Mouse (Mus musculus): ENCODE results near the gene Atp2b4. TPM values are rescaled to one million over a fixed set of nuclear protein-coding genes. Genes with fewer than 3 reads are reported as not detected.
A peak's percentile ranks its signal among the peaks of the same experiment; 100 is the strongest.

Gene Atp2b4
- polyA plus RNA-seq, 1 experiment from 2014 or later: 14.9 TPM

DNA sequence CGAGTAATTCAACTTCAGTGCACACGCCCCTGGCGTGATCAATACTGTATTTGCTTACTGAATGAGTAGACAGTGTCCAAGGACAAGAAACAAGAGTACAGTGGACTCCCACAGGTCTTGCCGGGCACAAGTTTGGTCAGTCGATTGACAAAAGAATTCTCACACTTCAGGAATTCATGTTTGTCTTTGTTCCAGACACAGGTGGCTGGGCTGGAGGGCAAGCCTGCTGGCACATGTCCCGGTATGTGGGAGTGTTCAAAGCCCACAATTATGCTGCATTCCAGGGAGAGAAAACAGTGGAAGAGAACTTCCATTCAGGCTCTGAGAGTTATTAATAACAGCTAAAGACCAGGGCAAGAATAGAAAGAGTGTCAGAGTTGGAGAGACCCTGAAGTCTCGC, 104.9 kb downstream of the Atp2b4 start:
- Histone ChIP-seq H3K4me1 (ENCODE audit: control insufficient read depth, insufficient read depth, low read length) (peaks cover 30% of the 10 kb centered on the region), H3K9ac (ENCODE audit: low read depth, low read length) (no peak overlapping the region), H3K4me3 (ENCODE audit: low read length) (no peak overlapping the region), H3K27me3 (replicated peaks; ENCODE audit: control insufficient read depth, insufficient read depth, low read length) (no peaks in the 10 kb centered on the region), H3K9me3 (ENCODE audit: control insufficient read depth, low read length) (no peaks in the 10 kb centered on the region), H3K27ac (ENCODE audit: low read length) (peak overlapping the region; percentile 13; the same call in 1 of the 2 replicates), H3K4me2 (ENCODE audit: low read depth, low read length) (no peak overlapping the region), H3K36me3 (ENCODE audit: control insufficient read depth, insufficient read depth, low read length) (no peaks in the 10 kb centered on the region)
- WGBS: 26% methylated on average over 7 of the region's 7 CpGs
- ATAC-seq: peak; percentile 58

DNA sequence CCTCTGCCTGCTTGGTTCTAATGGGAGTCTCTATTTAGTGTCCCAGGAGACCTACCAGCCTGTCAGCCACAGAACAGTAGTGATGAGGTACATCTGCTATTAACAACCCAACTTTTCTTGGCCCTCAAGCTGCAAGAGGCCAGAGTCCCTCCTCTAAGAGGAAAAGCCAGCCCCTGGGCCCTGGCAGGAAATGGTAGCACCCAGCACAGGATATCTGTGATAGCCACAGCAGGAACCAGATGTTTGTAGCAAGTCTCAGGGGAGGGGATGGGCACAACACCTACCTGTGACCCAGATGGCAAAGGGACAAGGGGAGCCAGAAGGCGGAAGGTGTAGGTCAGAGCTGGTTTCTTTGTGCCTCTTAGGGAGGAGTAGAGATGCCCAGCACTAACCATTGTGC, 106.0 kb downstream of the Atp2b4 start:
- peaks cover 31% of the 10 kb centered on the region for H3K4me1 ChIP-seq (ENCODE audit: control insufficient read depth, insufficient read depth, low read length)
- H3K27ac ChIP-seq (ENCODE audit: low read length): peak overlapping the region; percentile 69
- peak; percentile 27 for ATAC-seq
- H3K9ac ChIP-seq (ENCODE audit: low read depth, low read length): no peak overlapping the region
- no peaks in the 10 kb centered on the region for H3K36me3 ChIP-seq (ENCODE audit: control insufficient read depth, insufficient read depth, low read length)
- no peak overlapping the region for H3K4me3 ChIP-seq (ENCODE audit: low read length)
- no peak overlapping the region for H3K4me2 ChIP-seq (ENCODE audit: low read depth, low read length)
- H3K27me3 ChIP-seq (replicated peaks; ENCODE audit: control insufficient read depth, insufficient read depth, low read length): no peaks in the 10 kb centered on the region
- 96% methylated on average over 1 of the region's 1 CpGs for WGBS
- no peaks in the 10 kb centered on the region for H3K9me3 ChIP-seq (ENCODE audit: control insufficient read depth, low read length)

DNA sequence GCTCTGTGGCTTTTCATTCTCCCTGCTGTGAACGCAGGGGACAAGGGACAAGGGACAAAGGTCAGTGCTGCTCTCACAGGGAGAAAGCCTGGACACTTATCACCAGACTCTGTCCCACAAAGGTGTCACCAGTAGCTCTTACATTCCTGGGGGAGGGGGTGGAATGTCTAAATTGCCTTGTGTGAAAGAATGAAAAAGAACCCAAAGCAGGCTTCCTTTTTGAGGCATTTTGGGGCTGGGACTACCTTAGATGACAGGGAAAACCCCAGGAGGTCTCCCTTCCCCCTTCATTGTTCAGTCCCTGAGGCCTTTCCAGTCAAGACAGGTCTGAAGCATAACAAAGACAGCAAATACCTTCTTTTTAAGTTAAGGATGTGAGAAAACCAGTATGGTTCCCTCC, 106.5 kb downstream of the Atp2b4 start:
- no peaks in the 10 kb centered on the region for H3K9me3 ChIP-seq (ENCODE audit: control insufficient read depth, low read length)
- peak; percentile 90 for ATAC-seq
- 12% methylated on average over 1 of the region's 1 CpGs for WGBS

DNA sequence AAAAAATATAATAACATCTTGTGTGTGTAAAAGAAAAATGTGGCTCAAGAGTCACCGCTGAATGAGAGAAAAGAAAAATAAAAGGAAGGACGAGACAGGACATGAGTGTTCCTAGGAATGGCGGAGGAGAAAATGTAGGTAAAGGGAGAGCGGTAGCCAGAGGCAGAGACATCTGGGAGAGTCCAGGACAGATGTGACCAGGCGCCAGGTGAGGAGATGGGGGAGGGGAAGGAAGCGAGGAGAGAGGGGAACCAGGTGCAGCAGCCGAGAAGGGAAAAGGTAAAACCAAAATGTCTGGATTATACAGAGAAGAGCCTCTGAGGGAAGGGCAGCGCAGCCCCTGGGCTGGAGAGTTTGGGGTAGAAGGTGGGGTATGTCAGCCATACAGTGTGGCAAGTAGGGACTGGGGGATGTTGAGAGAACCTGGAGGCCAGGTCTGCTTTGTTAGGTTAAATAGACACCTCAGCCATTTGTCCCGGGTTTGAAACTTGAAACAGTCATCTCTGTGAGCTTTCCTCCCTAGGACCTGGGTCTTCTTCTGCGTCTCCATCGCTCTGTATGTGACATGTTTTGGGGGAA, 107.2 kb downstream of the Atp2b4 start:
- Histone ChIP-seq H3K36me3 (ENCODE audit: control insufficient read depth, insufficient read depth, low read length) (no peaks in the 10 kb centered on the region), H3K9me3 (ENCODE audit: control insufficient read depth, low read length) (no peaks in the 10 kb centered on the region), H3K27ac (ENCODE audit: low read length) (peak overlapping the region; percentile 69), H3K4me3 (ENCODE audit: low read length) (no peak overlapping the region), H3K9ac (ENCODE audit: low read depth, low read length) (no peak overlapping the region), H3K4me2 (ENCODE audit: low read depth, low read length) (peak overlapping the region; percentile 6; the same call in 1 of the 2 replicates), H3K4me1 (ENCODE audit: control insufficient read depth, insufficient read depth, low read length) (peaks cover 33% of the 10 kb centered on the region), H3K27me3 (replicated peaks; ENCODE audit: control insufficient read depth, insufficient read depth, low read length) (no peaks in the 10 kb centered on the region)
- no peak for ATAC-seq
- 65% methylated on average over 11 of the region's 11 CpGs for WGBS

More for the DNA sequence above, 106.5 kb downstream of the Atp2b4 start:
- no peak overlapping the region; the same call in 1 of the 2 replicates for H3K4me2 ChIP-seq (ENCODE audit: low read depth, low read length)
- H3K9ac ChIP-seq (ENCODE audit: low read depth, low read length): no peak overlapping the region
- H3K4me1 ChIP-seq (ENCODE audit: control insufficient read depth, insufficient read depth, low read length): peaks cover 33% of the 10 kb centered on the region
- no peaks in the 10 kb centered on the region for H3K36me3 ChIP-seq (ENCODE audit: control insufficient read depth, insufficient read depth, low read length)
- H3K4me3 ChIP-seq (ENCODE audit: low read length): no peak overlapping the region
- H3K27ac ChIP-seq (ENCODE audit: low read length): peak overlapping the region; percentile 69
- no peaks in the 10 kb centered on the region for H3K27me3 ChIP-seq (replicated peaks; ENCODE audit: control insufficient read depth, insufficient read depth, low read length)

DNA sequence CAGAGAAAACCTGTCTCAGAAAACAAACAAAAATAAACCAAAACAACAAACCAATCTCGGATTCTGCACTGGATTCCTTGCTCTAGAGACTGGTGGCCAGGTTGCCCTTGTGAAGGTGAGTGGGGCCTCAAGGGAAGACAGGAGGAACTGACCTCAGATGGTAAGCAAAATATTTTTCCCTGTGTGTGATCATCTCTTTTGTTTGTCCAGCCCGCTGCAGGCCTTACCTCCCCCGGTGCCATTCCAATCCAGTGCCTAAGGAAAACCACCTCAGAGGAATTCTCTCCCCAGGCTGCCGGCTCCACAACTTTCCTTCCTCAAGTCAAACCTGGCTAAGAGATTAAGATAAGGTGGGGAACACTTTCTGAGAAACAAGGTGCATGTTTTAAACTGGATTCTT, 108.6 kb downstream of the Atp2b4 start:
- peaks cover 33% of the 10 kb centered on the region for H3K4me1 ChIP-seq (ENCODE audit: control insufficient read depth, insufficient read depth, low read length)
- no peaks in the 10 kb centered on the region for H3K36me3 ChIP-seq (ENCODE audit: control insufficient read depth, insufficient read depth, low read length)
- H3K4me3 ChIP-seq (ENCODE audit: low read length): no peak overlapping the region
- no peak overlapping the region for H3K27ac ChIP-seq (ENCODE audit: low read length)
- no peaks in the 10 kb centered on the region for H3K27me3 ChIP-seq (replicated peaks; ENCODE audit: control insufficient read depth, insufficient read depth, low read length)
- ATAC-seq: no peak
- H3K9me3 ChIP-seq (ENCODE audit: control insufficient read depth, low read length): no peaks in the 10 kb centered on the region
- WGBS: 38% methylated on average over 4 of the region's 4 CpGs
- H3K9ac ChIP-seq (ENCODE audit: low read depth, low read length): no peak overlapping the region
- H3K4me2 ChIP-seq (ENCODE audit: low read depth, low read length): no peak overlapping the region

DNA sequence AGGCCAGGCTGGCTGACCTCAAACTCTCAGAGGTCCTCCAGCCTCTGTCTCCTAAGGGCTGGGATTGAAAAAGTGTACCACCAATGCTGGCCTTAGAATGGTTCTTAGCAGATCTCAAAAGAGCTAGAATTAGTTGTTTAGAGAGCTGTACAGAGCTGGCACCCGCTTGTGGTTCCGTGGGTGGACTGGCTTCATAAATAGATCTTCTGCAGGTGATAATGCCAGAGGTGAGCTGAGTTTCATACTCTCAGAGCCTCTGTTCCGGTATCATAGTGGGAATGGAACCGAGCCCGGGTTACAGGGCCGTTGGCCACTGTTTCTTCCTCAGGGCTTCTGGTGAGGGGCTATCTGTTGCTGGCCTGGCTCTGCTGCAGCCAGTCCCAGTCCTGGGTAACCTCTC, 109.8 kb downstream of the Atp2b4 start:
- Histone ChIP-seq H3K36me3 (ENCODE audit: control insufficient read depth, insufficient read depth, low read length) (no peaks in the 10 kb centered on the region), H3K4me3 (ENCODE audit: low read length) (no peak overlapping the region), H3K27ac (ENCODE audit: low read length) (no peak overlapping the region), H3K9ac (ENCODE audit: low read depth, low read length) (no peak overlapping the region), H3K4me1 (ENCODE audit: control insufficient read depth, insufficient read depth, low read length) (peaks cover 28% of the 10 kb centered on the region), H3K4me2 (ENCODE audit: low read depth, low read length) (no peak overlapping the region), H3K27me3 (replicated peaks; ENCODE audit: control insufficient read depth, insufficient read depth, low read length) (no peaks in the 10 kb centered on the region), H3K9me3 (ENCODE audit: control insufficient read depth, low read length) (no peaks in the 10 kb centered on the region)
- no peak for ATAC-seq
- WGBS: 90% methylated on average over 6 of the region's 6 CpGs

DNA sequence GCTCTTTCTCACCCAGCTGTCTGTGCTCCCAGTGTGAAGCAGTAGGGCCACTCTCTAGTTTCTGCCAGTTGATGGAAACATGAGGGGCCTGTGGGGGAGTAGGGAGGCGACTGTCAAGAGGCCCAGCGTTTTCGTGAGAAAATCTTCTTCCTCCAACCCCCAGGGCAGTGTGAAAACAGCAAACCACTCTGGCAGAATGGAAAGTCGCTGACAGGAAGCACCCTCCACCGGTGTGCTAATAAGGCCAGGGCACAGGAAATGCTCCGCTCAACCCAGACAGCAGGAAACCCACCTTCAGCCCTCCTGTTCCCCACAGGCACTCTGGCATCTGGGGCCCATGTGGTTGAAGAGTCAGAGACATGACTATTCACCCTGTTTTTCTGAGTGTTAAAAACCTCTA, 110.9 kb downstream of the Atp2b4 start, which contains the start of gene Lax1:
Lax1 (minus strand) TSS at position 212 of the 400 bp plus-strand sequence.
- Histone ChIP-seq H3K4me3 (ENCODE audit: low read length) (no peak within 1 kb of the TSS), H3K4me2 (ENCODE audit: low read depth, low read length) (no peak within 1 kb of the TSS), H3K4me1 (ENCODE audit: control insufficient read depth, insufficient read depth, low read length) (peaks cover 17% of the 10 kb centered on the region), H3K27me3 (replicated peaks; ENCODE audit: control insufficient read depth, insufficient read depth, low read length) (no peaks in the 10 kb centered on the region), H3K36me3 (ENCODE audit: control insufficient read depth, insufficient read depth, low read length) (no peaks in the 10 kb centered on the region), H3K9me3 (ENCODE audit: control insufficient read depth, low read length) (no peaks in the 10 kb centered on the region), H3K27ac (ENCODE audit: low read length) (no peak within 1 kb of the TSS), H3K9ac (ENCODE audit: low read depth, low read length) (no peak within 1 kb of the TSS)
- WGBS: 42% methylated on average over 6 of the region's 6 CpGs
- no peak for ATAC-seq

DNA sequence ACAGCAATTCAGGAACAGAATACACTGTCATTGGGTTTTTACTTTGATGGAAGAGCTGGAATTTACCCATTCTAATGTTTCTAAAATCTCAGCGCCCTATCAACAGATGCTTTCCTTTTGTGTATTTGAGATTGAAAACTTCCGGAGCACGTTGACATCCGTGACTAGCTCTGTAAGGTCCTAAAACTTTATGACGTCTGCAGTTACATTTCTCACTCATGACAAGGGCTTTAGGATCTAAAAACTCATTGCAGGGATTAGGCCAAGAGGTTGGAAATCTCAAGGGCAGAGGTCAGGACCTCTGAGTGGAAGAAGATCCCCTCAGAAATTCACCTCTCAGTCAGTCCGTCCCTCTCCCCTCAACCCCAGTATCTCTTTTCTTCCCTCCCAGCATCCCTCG, 112.5 kb downstream of the Atp2b4 start:
- Histone ChIP-seq H3K9ac (ENCODE audit: low read depth, low read length) (no peak overlapping the region), H3K4me3 (ENCODE audit: low read length) (no peak overlapping the region), H3K9me3 (ENCODE audit: control insufficient read depth, low read length) (no peaks in the 10 kb centered on the region), H3K27ac (ENCODE audit: low read length) (no peak overlapping the region), H3K4me1 (ENCODE audit: control insufficient read depth, insufficient read depth, low read length) (peaks cover 3% of the 10 kb centered on the region; the same call in 1 of the 2 replicates), H3K36me3 (ENCODE audit: control insufficient read depth, insufficient read depth, low read length) (no peaks in the 10 kb centered on the region), H3K4me2 (ENCODE audit: low read depth, low read length) (no peak overlapping the region), H3K27me3 (replicated peaks; ENCODE audit: control insufficient read depth, insufficient read depth, low read length) (no peaks in the 10 kb centered on the region)
- ATAC-seq: no peak
- WGBS: 57% methylated on average over 7 of the region's 7 CpGs

DNA sequence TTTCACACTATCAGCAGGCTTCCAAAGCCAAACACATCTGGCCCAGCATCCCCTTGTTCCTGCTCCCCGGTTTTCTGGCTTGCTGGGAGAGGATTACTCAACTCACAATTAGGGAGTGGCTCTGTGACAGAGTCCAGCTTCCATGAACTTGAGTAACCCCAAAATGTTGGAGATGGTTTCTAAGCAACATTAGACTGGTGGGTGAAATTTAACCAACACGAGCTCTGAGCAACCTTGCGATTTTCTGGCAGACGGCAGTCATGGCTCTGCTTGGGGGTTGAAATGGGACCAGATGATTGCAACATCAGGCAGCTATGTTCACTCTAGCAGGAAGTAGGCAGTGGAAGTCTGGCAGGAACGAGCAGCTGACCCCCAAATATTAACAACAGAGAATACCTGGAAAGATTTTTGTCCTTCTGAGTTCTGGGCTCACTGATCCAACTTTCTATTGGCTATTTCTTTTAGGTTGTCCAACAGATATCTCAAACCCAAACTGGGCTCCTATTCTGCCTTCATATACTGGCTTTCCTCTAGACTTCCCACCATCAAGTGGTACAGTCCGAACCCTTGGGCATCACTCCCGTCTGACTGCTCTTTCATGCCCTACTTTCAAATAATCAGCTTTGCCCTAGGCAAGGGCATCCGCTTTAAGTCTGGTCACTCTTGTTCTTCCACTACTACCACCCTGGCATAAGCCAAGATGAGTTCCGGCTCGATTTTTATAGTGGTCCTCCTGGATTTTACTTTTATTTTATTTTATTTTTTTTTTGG, 114.9 kb downstream of the Atp2b4 start:
- ATAC-seq: peak; percentile 95
- H3K4me1 ChIP-seq (ENCODE audit: control insufficient read depth, insufficient read depth, low read length): peaks cover 3% of the 10 kb centered on the region; the same call in 1 of the 2 replicates
- H3K36me3 ChIP-seq (ENCODE audit: control insufficient read depth, insufficient read depth, low read length): no peaks in the 10 kb centered on the region
- WGBS: 60% methylated on average over 10 of the region's 10 CpGs
- H3K9ac ChIP-seq (ENCODE audit: low read depth, low read length): no peak overlapping the region
- H3K9me3 ChIP-seq (ENCODE audit: control insufficient read depth, low read length): no peaks in the 10 kb centered on the region
- H3K4me3 ChIP-seq (ENCODE audit: low read length): no peak overlapping the region
- H3K4me2 ChIP-seq (ENCODE audit: low read depth, low read length): no peak overlapping the region
- no peaks in the 10 kb centered on the region for H3K27me3 ChIP-seq (replicated peaks; ENCODE audit: control insufficient read depth, insufficient read depth, low read length)
- 0 out of 2 replicates have a peak overlapping the region, but pooled peaks have one; percentile 8 for H3K27ac ChIP-seq (ENCODE audit: low read length)
